Mouse (Mus musculus): ENCODE data around the gene Prtg.

DNA sequence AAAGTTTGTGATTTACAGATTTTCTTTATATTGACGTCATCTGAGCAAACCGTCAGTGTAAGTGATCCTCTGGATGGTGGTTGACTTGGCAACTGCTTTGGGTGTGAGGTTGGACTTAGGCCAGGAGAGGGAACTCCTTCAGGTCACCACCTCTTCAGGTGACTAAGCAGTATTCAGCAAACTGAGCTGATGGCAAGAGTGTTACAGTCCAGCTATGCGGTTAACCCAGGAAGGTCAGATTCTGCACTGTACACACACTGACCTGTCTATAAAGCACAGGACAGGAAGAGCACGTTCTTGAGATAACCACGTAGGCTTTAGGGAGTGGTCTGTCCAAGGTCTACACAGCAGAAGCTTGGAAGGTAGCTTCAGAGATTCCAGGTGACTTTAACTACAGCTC lies 3.9 kb downstream of the Prtg start:
- TF ChIP-seq TAL1 (IDR thresholded peaks at IDR 0.05; ENCODE audit: low read length), result no peak
- no peak for TF ChIP-seq GATA1 (IDR thresholded peaks at IDR 0.05; ENCODE audit: low read length)
